Mouse (Mus musculus): ENCODE results near the gene Rin2.
"Not testable (repeated sequence)": the region's sequence is repeated elsewhere in the genome, so short reads cannot be mapped to it uniquely, and the experiment has no call there.

Rin2 gene

DNA sequence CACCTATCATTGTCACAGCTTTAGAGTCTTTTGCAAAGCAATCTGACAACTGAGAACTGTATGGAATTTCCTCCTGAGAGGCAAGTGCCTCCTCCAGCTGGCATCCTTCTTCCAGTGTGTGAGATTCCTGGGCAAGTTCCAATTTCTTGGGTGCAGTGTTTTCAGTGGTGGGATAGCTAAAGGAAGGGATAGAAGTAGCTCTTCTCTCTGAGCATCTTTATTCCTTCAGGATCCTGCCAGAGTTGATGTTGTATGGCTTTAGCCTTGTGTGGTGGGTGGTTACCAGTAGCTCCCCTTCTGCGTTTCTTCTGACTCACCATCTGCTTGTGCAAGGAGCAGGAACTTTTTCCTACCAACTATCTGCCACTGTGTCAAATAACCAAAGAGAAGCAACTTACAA lies 9.1 kb downstream of the Rin2 start:
- no peak for DNase-seq

GRCm38 (mm10) chr2:145684891-145685290 lies 9.9 kb downstream of the Rin2 start:
- DNase-seq = no peak

GRCm38 (mm10) chr2:145686017-145686416 lies 11.0 kb downstream of the Rin2 start:
- DNase-seq = no peak

DNA sequence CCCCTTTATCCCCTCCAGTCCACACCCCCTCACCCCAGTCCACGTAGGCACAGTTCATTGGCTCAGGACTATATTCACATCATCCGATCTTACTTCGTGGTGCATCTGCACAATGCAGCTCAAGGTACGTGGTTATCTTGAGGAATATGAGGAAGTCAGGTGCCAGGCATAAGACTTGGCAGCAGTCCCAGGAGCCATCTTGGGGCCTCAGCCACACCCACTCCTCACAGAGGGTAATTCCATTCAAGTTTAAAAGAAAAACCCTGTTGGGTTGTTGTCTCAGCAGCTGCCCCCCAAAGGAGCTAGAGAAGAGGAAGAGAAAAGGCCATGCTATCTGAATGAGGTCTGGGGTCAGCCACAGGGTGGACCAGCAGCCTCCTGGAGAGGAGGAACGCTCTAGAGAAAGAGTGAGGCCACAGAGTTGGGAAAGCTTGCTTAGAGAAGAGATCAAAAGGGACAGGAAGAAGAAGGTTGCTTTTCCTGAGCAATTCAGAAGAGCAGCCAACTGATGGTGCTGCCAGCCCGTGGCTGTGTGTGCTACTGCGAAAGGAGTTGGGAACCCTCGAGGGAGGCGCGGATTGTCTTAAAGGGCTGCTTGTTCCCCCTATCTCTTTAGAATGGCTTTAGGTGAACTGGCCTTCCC lies 16.5 kb downstream of the Rin2 start:
- no peak for DNase-seq

GRCm38 (mm10) chr2:145697160-145697559 lies 22.1 kb downstream of the Rin2 start:
- no peak for DNase-seq

GRCm38 (mm10) chr2:145699414-145700071 lies 24.5 kb downstream of the Rin2 start:
- DNase-seq = peak; percentile 60 to 66

- peak; percentile 26 to 27 for DNase-seq
These were observed 25.4 kb downstream of the Rin2 start for GRCm38 (mm10) chr2:145700237-145700985.

- no peak for DNase-seq
These were observed 26.8 kb downstream of the Rin2 start for GRCm38 (mm10) chr2:145701605-145702335.

DNA sequence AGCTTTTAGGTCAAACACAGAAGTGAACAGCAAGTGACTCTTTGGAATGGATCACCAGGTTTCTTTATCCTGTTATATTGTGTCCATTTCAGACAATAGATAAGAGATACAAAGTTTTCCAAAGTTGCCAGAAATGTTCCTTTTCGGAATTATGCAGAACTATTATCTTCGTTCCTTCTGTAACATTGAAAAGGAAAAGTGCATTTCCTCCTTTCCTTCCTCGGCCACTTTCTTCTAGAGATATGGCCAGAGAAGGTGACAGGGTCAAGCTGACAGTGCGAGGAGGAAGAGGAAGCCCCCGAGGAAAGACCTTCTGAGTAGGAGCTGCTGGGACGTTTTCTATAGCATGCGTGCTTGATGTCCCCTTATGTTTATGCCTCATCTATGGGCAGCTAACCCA lies 29.7 kb downstream of the Rin2 start:
- DNase-seq = no peak

DNA sequence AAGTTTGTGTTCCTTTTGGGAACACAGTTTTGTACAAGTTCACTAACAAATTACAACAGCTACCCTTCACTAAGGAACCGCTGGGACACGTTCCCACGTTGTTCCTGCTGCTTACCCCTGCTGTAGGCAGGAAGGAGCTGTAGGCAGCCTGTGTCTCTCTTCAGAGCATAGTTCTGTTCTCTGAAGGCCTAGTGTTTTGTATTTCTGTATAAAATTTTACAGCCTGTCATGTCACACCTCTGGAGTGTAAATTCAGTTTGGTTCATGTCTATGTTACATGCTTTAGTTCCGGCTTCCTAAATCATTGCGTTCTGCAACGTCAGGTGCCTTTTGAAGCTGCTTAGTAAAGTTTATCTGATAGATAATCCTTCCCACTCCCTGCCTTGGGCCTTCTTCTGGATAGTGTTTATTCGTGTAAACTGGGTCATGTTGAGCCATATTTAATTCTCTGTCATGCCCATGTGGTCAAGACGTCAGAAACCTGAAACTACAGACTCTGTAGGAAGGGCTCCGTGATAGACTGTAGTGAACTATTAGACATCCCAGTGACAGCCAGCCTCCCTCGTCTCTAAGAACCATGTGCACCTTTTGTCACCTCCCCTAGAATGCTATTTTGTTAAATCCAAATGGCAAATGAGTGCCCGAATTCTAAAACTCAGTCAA lies 34.8 kb downstream of the Rin2 start:
- DNase-seq = no peak

GRCm38 (mm10) chr2:145711512-145711911 lies 36.5 kb downstream of the Rin2 start:
- no peak for DNase-seq

- no peak for DNase-seq
These were observed 37.0 kb downstream of the Rin2 start for GRCm38 (mm10) chr2:145712026-145712425.

- DNase-seq = no peak
These were observed 42.5 kb downstream of the Rin2 start for GRCm38 (mm10) chr2:145717539-145717938.

GRCm38 (mm10) chr2:145718624-145719183 lies 43.7 kb downstream of the Rin2 start:
- DNase-seq = no peak

GRCm38 (mm10) chr2:145720157-145720556 lies 45.1 kb downstream of the Rin2 start:
- no peak for DNase-seq

GRCm38 (mm10) chr2:145720743-145721142 lies 45.7 kb downstream of the Rin2 start:
- DNase-seq = no peak

DNA sequence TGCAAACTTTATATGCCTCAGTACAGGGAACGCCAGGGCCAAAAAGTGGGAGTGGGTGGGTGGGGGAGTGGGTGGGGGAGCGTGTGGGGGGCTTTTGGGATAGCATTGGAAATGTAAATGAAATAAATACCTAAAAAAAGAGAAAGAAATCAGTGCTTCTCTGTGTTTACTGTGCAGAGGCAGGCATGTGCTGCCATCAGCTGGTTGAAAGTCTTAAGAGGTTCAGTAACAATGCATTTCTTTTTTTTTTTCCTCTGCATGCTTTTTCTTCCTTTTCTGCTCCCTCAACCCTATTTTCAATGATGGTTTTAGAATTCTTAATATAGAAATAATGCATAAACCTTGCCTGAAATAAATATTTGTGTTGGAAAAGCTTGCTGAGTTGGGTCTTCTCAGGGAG lies 47.3 kb downstream of the Rin2 start:
- not testable (repeated sequence) for DNase-seq

DNA sequence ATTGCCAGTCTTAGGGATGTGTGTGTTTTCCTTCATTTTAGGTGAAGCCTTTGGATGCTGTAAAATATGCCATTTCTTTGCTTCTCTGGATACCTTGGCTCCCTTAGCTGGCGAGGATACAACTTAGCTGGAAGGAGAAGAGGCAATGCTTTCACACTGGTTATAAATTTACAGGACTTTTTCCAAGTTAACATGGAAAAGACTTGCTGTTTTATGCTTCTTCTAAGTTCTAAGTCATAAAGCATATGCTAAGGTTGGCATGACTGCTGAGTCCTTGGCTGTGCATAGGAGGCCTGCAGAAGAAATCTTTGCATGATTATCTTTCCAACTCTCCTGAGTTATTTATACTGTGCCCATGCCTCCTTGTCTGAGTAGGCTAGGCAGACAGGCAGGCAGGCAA lies 49.3 kb downstream of the Rin2 start:
- no peak for DNase-seq

- no peak for DNase-seq
These were observed 54.4 kb downstream of the Rin2 start for GRCm38 (mm10) chr2:145729414-145729813.

GRCm38 (mm10) chr2:145730189-145730880 lies 55.3 kb downstream of the Rin2 start:
- no peak for DNase-seq

DNA sequence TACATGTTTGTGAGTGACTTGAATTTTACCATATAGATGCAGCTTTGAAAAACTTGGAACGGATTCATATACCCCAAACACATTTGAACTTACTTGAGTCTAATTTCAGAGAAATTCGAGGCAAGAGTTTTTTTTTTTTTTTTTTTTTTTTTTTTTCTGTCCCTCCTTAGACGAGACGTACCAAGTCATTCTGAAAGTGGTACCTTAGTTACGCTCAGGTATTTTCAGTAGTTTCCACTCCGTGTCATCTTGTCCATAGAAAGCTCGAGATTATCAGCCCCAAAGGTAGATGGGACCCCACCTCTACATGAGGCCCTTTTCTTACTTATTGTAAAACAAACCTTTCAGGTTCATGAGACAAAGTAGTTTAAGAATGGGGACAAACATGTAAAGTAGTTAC lies 55.9 kb downstream of the Rin2 start:
- no peak for DNase-seq

DNA sequence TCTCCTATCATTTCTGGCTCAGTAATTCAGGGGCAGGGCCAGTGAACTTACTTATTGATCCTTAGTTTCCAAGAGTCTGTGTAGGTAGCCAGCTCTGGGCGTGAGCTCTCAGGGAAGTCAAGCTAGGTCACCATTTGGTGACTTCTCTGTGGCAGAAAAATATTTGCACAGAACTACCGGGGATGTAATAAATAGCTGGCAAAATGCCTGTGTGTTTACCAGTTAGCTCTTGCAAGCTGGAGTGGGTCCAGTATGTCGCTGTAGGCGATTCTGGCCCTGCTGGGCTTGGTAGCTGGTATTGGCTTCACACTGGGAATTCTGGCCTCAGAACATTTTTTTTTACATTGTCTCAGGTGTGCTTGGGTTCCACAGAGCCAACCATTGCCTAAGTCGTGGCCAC lies 60.1 kb downstream of the Rin2 start:
- DNase-seq = peak in 1 of 2 experiments; percentile 39
